Mouse (Mus musculus): Measurements from ENCODE around the gene Unc119b.

GRCm38 (mm10) chr5:115182925-115183324, 48.1 kb upstream of the Unc119b start:
- no peak for TF ChIP-seq MAFK (IDR thresholded peaks at IDR 0.05; ENCODE audit: insufficient read depth, low read depth, low read length)
- no peak for TF ChIP-seq ZNF384 (IDR thresholded peaks at IDR 0.05; ENCODE audit: low read depth, low read length)
